Mouse (Mus musculus): Measurements from ENCODE around the gene Phf23.

Gene Phf23

GRCm38 (mm10) chr11:69974907-69975306 is 20.7 kb upstream of the Phf23 start:
- DNase-seq = no peak

DNA sequence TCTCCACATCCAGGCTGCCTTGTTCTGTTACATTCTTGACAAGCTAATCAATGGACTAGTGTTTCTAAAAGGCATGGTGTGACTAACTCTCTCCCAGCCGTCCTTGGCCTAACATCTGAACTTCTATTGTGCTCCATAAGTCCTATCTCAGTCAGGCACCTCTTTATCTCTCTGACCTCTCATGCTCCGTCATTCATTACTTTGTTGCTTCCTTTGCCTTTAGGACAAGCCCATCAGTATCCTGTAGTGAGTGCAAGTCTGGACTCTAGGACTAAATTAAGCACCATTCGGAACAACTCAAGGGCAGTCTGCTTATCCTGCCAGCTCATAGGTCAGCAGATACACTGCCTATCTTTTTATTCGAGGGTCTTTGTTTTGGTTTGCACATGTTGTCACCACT is 19.3 kb upstream of the Phf23 start:
- no peak for DNase-seq

DNA sequence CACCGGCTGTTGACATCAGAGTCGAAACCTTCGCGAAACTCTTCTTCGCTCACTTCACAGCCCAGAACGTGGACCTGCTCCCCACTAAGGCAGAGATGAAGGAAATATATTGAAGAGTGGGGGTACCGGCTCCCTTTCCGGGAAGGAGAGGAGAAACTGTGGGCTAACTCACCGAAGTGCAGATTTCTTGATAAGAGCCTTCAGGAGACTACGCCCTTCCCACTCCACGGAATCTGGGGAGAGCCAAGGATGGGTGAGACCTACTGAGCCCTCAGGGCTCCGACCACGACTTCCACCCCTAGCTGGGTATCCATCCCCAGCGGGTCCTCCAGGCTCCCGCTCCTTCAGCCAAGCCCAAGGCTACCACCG is 15.8 kb upstream of the Phf23 start:
- no peak for DNase-seq

- DNase-seq = peak; percentile 98 to 100
Observed at GRCm38 (mm10) chr11:69980196-69981140, 15.1 kb upstream of the Phf23 start.

- no peak for DNase-seq
Observed at GRCm38 (mm10) chr11:69981141-69981762, 14.3 kb upstream of the Phf23 start, which contains the start of gene Ctdnep1. Ctdnep1 (plus strand) TSS chr11:69981156.

DNA sequence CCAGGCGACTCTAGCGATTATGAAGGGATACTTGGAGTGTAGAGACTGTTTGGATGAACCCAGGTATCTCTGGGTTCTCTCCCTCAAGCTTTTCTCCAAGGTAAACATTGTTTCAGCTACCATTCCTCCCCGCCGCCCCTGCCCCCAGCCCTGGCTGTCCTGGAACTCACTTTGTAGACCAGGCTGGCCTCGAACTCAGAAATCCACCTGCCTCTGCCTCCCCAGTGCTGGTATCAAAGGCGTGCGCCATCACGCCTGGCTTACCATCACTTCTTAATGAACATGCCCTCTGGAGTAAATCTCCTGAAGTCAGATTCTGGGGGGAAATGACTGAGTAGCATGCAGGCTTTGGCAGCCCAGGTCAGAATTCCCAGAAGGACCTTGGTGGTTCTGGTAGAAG is 13.4 kb upstream of the Phf23 start, which contains the start of gene Elp5:
Elp5 (minus strand) TSS at position 293 of the 400 bp plus-strand sequence.
- no peak for DNase-seq

DNA sequence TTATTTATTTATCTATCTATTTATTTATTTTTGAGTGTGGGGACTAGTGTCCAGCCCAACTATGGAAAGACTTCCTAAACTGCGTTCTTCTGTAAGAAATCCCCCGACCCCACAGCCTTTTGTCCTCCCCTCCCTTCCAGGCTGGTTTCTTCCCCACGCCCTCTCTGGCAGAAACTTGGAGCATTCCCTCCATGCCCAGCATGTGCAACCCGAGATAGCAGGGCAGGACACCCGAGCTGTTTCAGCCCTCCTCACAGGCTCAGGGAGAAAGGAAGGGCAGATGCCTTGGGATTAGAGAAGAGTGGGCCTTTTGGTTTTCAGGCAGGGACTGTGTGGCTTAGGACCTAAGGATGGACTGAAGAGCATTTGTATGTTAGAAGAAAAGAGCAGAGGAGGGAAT is 12.7 kb upstream of the Phf23 start:
- DNase-seq = no peak

- DNase-seq = no peak
Observed at GRCm38 (mm10) chr11:69983377-69983776, 12.2 kb upstream of the Phf23 start.

DNA sequence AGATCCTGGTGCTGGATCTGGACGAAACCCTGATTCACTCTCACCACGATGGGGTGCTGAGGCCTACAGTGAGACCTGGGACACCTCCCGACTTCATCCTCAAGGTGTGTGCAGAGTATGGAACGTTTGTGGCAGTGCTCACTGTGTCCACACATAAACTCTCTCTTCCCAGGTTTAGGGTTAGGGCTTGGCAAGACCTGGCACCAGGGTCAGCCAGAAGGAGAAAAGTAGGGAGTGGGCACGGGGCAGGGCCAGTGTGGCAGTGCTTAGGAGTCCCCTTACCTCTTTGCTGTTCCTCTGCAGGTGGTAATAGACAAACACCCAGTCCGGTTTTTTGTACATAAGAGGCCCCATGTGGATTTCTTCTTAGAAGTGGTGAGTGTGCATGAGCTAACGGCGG is 11.1 kb upstream of the Phf23 start:
- DNase-seq = no peak

DNA sequence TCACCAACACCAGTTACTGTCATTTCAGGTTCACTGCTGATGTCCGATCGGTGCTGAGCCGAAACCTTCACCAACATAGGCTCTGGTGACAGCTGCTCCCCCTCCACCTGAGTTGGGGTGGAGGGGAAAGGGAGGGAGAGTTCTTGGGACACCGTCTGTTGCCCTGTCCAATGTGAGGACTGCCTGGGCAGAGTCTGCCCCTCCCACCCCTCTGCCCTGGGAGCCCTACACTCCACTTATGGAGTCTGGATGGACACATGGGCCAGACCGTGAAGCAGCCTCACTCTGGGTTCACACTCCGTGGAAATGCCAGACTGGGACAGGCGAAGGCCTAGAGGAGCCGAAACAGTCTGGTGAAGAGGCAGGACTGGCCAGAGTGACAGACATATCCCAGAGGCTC is 5.6 kb upstream of the Phf23 start:
- no peak for DNase-seq

- peak; percentile 97 to 98 for DNase-seq
Observed at GRCm38 (mm10) chr11:69990850-69991691, 4.5 kb upstream of the Phf23 start, which contains the start of gene Gabarap. Gabarap (plus strand) TSS chr11:69991143.

DNA sequence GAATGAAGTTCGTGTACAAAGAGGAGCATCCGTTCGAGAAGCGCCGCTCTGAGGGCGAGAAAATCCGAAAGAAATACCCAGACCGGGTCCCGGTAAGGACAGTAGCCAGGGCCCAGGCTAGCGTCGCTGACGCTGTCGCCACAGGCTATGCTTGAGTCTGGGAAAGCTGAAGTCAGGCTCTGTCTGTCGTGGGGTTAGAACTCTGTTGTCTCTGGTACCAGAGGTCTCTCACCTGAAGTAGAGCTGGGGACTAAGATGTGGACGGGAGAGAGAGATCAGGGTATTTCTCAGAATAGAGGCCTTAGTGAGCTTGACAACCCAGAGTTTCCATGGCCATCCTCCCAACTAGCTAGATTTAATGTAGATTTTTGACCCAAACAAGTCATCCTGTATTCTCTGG is 3.9 kb upstream of the Phf23 start:
- no peak for DNase-seq

DNA sequence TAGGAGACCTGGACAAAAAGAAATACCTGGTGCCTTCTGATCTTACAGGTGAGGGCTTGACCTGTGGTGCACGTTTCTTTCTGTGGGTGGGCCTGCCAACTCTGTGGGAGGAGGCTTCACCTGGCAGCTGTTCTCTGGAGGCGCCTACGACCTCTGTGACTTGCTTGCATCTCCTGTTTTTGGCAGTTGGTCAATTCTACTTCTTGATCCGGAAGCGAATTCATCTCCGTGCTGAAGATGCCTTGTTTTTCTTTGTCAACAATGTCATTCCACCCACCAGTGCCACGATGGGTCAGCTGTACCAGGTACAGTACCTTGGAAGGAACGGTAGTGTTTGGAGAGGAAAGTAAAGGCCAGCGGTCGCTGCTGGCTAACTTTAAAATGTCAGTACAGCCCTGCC is 3.2 kb upstream of the Phf23 start:
- DNase-seq = peak; percentile 51 to 62

- DNase-seq = no peak
Observed at GRCm38 (mm10) chr11:69992932-69993331, 2.6 kb upstream of the Phf23 start.

GRCm38 (mm10) chr11:69994401-69995090 is 1.0 kb upstream of the Phf23 start:
- no peak for DNase-seq

DNA sequence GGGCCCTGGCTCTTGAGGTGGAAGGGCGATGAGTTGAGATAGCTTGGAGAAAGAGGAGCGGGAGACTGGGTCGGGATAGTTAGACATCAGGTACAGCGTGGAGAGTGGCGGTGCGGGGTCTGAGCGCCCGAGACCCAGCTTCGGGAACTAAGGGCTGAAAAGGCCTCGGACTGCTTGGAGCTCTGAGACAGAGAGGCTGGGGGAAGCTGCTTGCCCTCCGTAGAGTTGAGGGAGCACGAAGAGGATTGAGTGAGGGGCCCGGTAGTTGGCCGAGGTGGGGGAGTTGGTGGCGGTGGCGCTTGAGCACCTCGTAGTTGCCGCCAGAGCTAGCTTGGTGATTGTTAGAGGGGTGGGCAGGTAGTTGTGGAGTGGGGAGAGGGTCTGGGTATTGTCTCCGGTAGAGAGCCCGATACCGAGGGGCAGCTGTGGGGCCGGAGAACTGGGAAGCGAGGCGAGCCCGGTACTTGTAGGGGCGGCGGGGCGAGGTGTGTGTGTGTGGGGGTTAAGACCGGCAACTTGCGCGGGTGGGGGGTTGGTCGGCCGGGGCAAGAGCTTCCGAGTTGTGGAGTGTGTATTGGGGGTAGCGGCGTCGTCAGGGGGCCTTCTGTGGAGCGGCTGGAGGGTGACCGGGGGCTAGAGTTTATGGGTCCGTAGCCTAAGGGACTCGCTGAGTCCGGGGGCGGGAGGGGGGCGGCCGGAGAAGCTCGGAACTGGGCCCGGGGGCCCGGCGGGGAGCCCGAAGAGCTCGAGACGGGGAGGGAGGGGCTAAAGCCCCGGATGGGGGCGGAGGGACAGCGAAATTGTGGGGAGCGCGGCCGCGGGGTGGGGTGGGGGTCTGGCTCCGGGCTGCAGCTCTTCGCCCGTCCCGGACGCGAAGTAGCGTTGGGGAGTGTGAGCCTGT is 834 bp downstream of the Phf23 start:
- DNase-seq = peak in 1 of 2 experiments; percentile 46

- peak; percentile 89 for DNase-seq
Observed at GRCm38 (mm10) chr11:69997070-69997509, 1.5 kb downstream of the Phf23 start.

- DNase-seq = no peak
Observed at GRCm38 (mm10) chr11:69998567-69999491, 3.3 kb downstream of the Phf23 start.

- DNase-seq = no peak
Observed at GRCm38 (mm10) chr11:69999666-70000065, 4.1 kb downstream of the Phf23 start.

DNA sequence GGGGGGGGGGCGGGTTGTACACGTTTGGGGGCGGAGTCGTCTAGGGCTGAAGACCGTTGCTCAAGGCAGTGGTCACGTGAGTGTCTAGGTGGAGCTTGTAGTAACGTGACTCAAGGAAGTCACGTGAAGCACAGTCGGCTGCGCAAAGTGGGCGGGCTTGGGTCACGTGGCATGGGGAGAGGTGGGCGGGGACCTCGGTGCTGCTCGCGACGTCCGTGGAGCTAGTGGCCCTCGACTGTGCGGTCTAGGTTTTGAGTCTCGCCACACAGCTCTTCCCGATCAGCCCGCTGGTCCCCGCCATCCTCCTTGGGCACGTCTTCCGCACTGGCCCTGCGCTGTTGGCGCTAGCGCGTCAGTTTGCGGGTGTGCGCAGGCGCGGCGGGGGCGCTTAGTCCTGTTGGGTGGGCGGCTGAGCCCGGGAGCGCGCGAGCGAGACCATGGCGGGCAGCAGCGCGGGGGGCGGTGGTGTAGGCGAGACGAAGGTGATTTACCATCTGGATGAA is 4.9 kb downstream of the Phf23 start, which contains the start of gene Dvl2:
Dvl2 (plus strand) TSS at position 200 of the 503 bp plus-strand sequence.
- peak; percentile 91 to 95 for DNase-seq

All from kidney, adult 8-10 months (tissue).